Mouse (Mus musculus) bone marrow, adult 2 months (tissue): ENCODE measurements around the gene Herc3. TPM values are rescaled to one million over a fixed set of nuclear protein-coding genes. Genes with fewer than 3 reads are reported as not detected.
"Not testable (repeated sequence)": the region's sequence is repeated elsewhere in the genome, so short reads cannot be mapped to it uniquely, and the experiment has no call there.

Experiments
- H3K27ac ChIP-seq: fragments of 200-500 bp; 2 replicates; pipeline ENCODE4 v1.5.1; 2012; ENCODE audit warnings: low read depth, mild to moderate bottlenecking, control low read depth, inconsistent platforms, low read length; ENCODE audit not compliant: control insufficient read depth, poor library complexity, insufficient read depth
- H3K4me1 ChIP-seq: fragments of 200-500 bp; 2 replicates; pipeline ENCODE4 v1.6.1; 2011; ENCODE audit warnings: low read length; ENCODE audit not compliant: control insufficient read depth, insufficient read depth
- H3K4me3 ChIP-seq: fragments of 200-500 bp; replicated peaks from 2 replicates; pipeline ENCODE3; 2011; ENCODE audit warnings: mild to moderate bottlenecking, low read depth, low read length, control low read depth; ENCODE audit not compliant: control insufficient read depth
- CTCF ChIP-seq: fragments of 200-500 bp; IDR thresholded peaks from 2 replicates; pipeline ENCODE4 v1.5.1; 2011; ENCODE audit warnings: low read length, control low read depth; ENCODE audit not compliant: control insufficient read depth, insufficient read depth
- POLR2A ChIP-seq: fragments of 200-500 bp; IDR thresholded peaks from 2 replicates; pipeline ENCODE4 v1.6.1; 2011; ENCODE audit warnings: low read depth, mild to moderate bottlenecking, control low read depth, low read length, borderline replicate concordance; ENCODE audit not compliant: control insufficient read depth
- WGBS: fragments of 180-500 bp; shearing (Covaris S2); methylation state at CpG from one replicate; pipeline ENCODE4 v1.1.7; 2018; 5-methylcytosine and 5-hydroxymethylcytosine counted together
- polyA plus RNA-seq: library from polyadenylated mRNA; stranded (reverse); fragments of >200 nt; gene quantifications from 2 replicates; pipeline ENCODE4 v1.2.4, GENCODE M21; 2011; ENCODE audit warnings: low replicate concordance; ENCODE audit not compliant: missing spikeins, insufficient read depth, insufficient read length

Herc3 gene
- polyA plus RNA-seq = 7.2 and 12.3 TPM in 2 replicates

- peak within 1 kb of the TSS; percentile 81 for H3K4me3 ChIP-seq
- 2% methylated on average over 82 of the region's 83 CpGs for WGBS
- peak; percentile 24; the same call in 1 of the 2 replicates for TF ChIP-seq POLR2A
- TF ChIP-seq CTCF = no peak
- H3K4me1 ChIP-seq = no peaks in the 10 kb centered on the region; the same call in none of the 2 replicates
- peak within 1 kb of the TSS; percentile 89 for H3K27ac ChIP-seq
Observed at GRCm38 (mm10) chr6:58831232-58832009, at the start of gene Herc3. Herc3 (plus strand) TSS chr6:58831465.

- Histone ChIP-seq H3K4me1 (no peaks in the 10 kb centered on the region), H3K4me3 (no peak overlapping the region), H3K27ac (no peak overlapping the region)
- TF ChIP-seq CTCF (no peak), POLR2A (no peak)
Observed at GRCm38 (mm10) chr6:58801394-58801793, 29.9 kb upstream of the Herc3 start.

GRCm38 (mm10) chr6:58814381-58814780 lies 16.9 kb upstream of the Herc3 start:
- H3K27ac ChIP-seq = no peak overlapping the region
- H3K4me1 ChIP-seq = no peaks in the 10 kb centered on the region
- H3K4me3 ChIP-seq = no peak overlapping the region
- no peak for TF ChIP-seq POLR2A
- no peak for TF ChIP-seq CTCF

GRCm38 (mm10) chr6:58817037-58817436 lies 14.2 kb upstream of the Herc3 start:
- not testable (repeated sequence) for H3K4me3 ChIP-seq, H3K27ac ChIP-seq, H3K4me1 ChIP-seq
- 94% methylated on average over 6 of the region's 11 CpGs for WGBS

GRCm38 (mm10) chr6:58825619-58826018 lies 5.6 kb upstream of the Herc3 start:
- no peak for TF ChIP-seq CTCF
- TF ChIP-seq POLR2A = no peak
- WGBS = 80% methylated on average over 2 of the region's 2 CpGs
- H3K4me1 ChIP-seq = no peaks in the 10 kb centered on the region
- H3K27ac ChIP-seq = no peak overlapping the region
- H3K4me3 ChIP-seq = no peak overlapping the region

- H3K4me3 ChIP-seq = no peak overlapping the region
- TF ChIP-seq POLR2A = no peak
- TF ChIP-seq CTCF = no peak
- H3K27ac ChIP-seq = no peak overlapping the region
- H3K4me1 ChIP-seq = no peaks in the 10 kb centered on the region; the same call in 1 of the 2 replicates
- 88% methylated on average over 2 of the region's 2 CpGs for WGBS
Observed at GRCm38 (mm10) chr6:58826089-58826488, 5.2 kb upstream of the Herc3 start.

GRCm38 (mm10) chr6:58828582-58828981 lies 2.7 kb upstream of the Herc3 start:
- 82% methylated on average over 1 of the region's 1 CpGs for WGBS
- Histone ChIP-seq H3K4me1 (no peaks in the 10 kb centered on the region; the same call in none of the 2 replicates), H3K27ac (no peak overlapping the region), H3K4me3 (no peak overlapping the region)
- TF ChIP-seq CTCF (no peak), POLR2A (no peak)

GRCm38 (mm10) chr6:58830840-58831231 lies 429 bp upstream of the Herc3 start:
- Histone ChIP-seq H3K4me1 (no peaks in the 10 kb centered on the region; the same call in none of the 2 replicates), H3K4me3 (peak overlapping the region; percentile 63), H3K27ac (no peak overlapping the region)
- no peak for TF ChIP-seq CTCF
- 14% methylated on average over 7 of the region's 7 CpGs for WGBS

- TF ChIP-seq POLR2A = no peak
- WGBS = 7% methylated on average over 7 of the region's 7 CpGs
- Histone ChIP-seq H3K4me3 (peak overlapping the region; percentile 20), H3K27ac (no peak overlapping the region), H3K4me1 (no peaks in the 10 kb centered on the region; the same call in none of the 2 replicates)
Observed at GRCm38 (mm10) chr6:58832591-58833018, 1.3 kb downstream of the Herc3 start.
